Mouse (Mus musculus) G1E (cell line): ENCODE measurements at regions not wholly inside any gene's neighbourhood (a gene's known extent, or its start where the extent isn't known, plus 50 kb on each side); places are given as distances from the start of the nearest gene placed in this dataset.

Experiments used
- CTCF ChIP-seq: IDR thresholded peaks from 2 replicates; pipeline ENCODE4 v1.5.1; 2012; ENCODE audit warnings: low read depth, low read length, inconsistent platforms, mixed read lengths
- GATA1 ChIP-seq: IDR thresholded peaks from 2 replicates; pipeline ENCODE4 v1.6.1; 2012; ENCODE audit warnings: borderline replicate concordance, low read length, inconsistent platforms, mixed read lengths
- GATA2 ChIP-seq: IDR thresholded peaks from 2 replicates; pipeline ENCODE4 v1.6.1; 2012; ENCODE audit warnings: low read depth, low read length, inconsistent platforms, borderline replicate concordance
- POLR2AphosphoS5 ChIP-seq: IDR thresholded peaks from 2 replicates; pipeline ENCODE4 v1.6.1; 2012; ENCODE audit warnings: low read depth, low read length, inconsistent platforms; ENCODE audit not compliant: insufficient replicate concordance
- TAL1 ChIP-seq: conservative IDR thresholded peaks from 2 replicates; pipeline ENCODE4 v1.6.1; 2012; ENCODE audit warnings: low read depth, low read length, inconsistent platforms, mixed read lengths

DNA sequence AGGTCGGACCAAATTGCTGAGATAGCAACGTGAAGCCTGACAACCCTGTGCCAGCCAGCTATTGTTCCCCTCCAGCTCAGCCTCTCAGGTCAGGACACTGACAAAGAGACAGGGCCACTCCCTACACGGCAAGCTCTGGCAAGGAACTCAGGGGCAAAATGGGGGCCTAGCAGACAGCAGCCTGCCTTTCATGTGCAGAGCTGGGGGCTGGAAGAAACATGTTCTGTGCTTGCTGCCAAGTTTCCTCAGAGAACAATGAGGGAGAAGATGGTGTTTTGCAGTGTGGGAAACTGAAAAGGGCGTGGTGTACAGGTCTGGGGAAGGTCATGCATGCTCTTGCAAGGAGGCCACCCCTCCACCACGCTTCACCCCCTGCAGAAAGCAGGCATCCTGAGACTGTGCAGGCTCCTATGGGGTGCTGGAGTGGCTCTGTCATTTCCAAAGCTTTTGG, 77.8 kb downstream of the Calml3 start:
- TF ChIP-seq CTCF, result no peak
- no peak for TF ChIP-seq GATA1
- TF ChIP-seq TAL1, result no peak
- no peak for TF ChIP-seq POLR2AphosphoS5
- no peak for TF ChIP-seq GATA2
